Mouse (Mus musculus): ENCODE results near the gene Pcbp1.

Gene Pcbp1

GRCm38 (mm10) chr6:86523755-86524434 is 2.2 kb downstream of the Pcbp1 start:
- peak; percentile 21 for DNase-seq

GRCm38 (mm10) chr6:86523242-86523754 is 2.8 kb downstream of the Pcbp1 start:
- no peak for DNase-seq

GRCm38 (mm10) chr6:86522001-86522911 is 3.9 kb downstream of the Pcbp1 start:
- DNase-seq: peak; percentile 29

GRCm38 (mm10) chr6:86519767-86520345 is 6.3 kb downstream of the Pcbp1 start:
- DNase-seq: no peak

GRCm38 (mm10) chr6:86516021-86516420 is 10.1 kb downstream of the Pcbp1 start:
- no peak for DNase-seq

GRCm38 (mm10) chr6:86513296-86513695 is 12.8 kb downstream of the Pcbp1 start:
- no peak for DNase-seq

- DNase-seq: no peak
These were observed 15.1 kb downstream of the Pcbp1 start for GRCm38 (mm10) chr6:86510979-86511378.

- DNase-seq: no peak
These were observed 16.3 kb downstream of the Pcbp1 start for GRCm38 (mm10) chr6:86509866-86510200.

- no peak for DNase-seq
These were observed 16.8 kb downstream of the Pcbp1 start for GRCm38 (mm10) chr6:86509194-86509865.

GRCm38 (mm10) chr6:86508736-86509135 is 17.4 kb downstream of the Pcbp1 start:
- no peak for DNase-seq

GRCm38 (mm10) chr6:86507116-86507515 is 19.0 kb downstream of the Pcbp1 start:
- no peak for DNase-seq

- no peak for DNase-seq
These were observed 19.8 kb downstream of the Pcbp1 start for GRCm38 (mm10) chr6:86506309-86506708.

GRCm38 (mm10) chr6:86505671-86506070 is 20.4 kb downstream of the Pcbp1 start:
- DNase-seq: no peak

GRCm38 (mm10) chr6:86503513-86503912 is 22.6 kb downstream of the Pcbp1 start:
- DNase-seq: no peak

- DNase-seq: no peak
These were observed 26.5 kb downstream of the Pcbp1 start for GRCm38 (mm10) chr6:86499571-86500109.

- DNase-seq: no peak
These were observed 28.0 kb downstream of the Pcbp1 start for GRCm38 (mm10) chr6:86497942-86498732.

- no peak for DNase-seq
These were observed 28.9 kb downstream of the Pcbp1 start for GRCm38 (mm10) chr6:86497071-86497815.

- no peak for DNase-seq
These were observed 29.5 kb downstream of the Pcbp1 start for GRCm38 (mm10) chr6:86496585-86496984.

GRCm38 (mm10) chr6:86496127-86496526 is 30.0 kb downstream of the Pcbp1 start:
- DNase-seq: no peak

GRCm38 (mm10) chr6:86495661-86496060 is 30.5 kb downstream of the Pcbp1 start:
- DNase-seq: no peak

GRCm38 (mm10) chr6:86494767-86495166 is 31.4 kb downstream of the Pcbp1 start:
- DNase-seq: no peak
